Mouse (Mus musculus): Measurements from ENCODE around the gene Bphl.
A peak's percentile ranks its signal among the peaks of the same experiment; 100 is the strongest.
"Not testable (repeated sequence)": the region's sequence is repeated elsewhere in the genome, so short reads cannot be mapped to it uniquely, and the experiment has no call there.

Gene Bphl

DNA sequence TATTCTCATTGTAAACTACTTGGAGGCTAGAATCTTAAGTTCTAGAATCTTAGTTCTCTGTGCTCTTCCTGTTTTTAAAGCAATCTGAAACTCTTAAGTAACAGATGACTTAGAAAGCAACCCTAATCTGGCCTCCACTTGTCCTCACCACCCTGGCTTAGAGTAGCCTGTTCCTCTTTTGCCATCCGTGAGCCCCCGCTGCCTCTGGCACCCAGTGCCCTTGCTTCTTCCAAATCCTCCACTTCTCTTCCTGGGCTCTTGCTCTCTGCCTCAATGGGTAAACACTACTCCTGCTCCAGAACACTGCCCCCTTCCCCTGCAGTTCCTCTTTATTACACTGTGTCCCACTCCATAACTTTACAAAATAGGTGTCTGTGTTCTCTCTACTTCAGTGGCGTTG, 14.3 kb downstream of the Bphl start:
- no peak for DNase-seq (ENCODE audit: low spot score in 2 of 2)

DNA sequence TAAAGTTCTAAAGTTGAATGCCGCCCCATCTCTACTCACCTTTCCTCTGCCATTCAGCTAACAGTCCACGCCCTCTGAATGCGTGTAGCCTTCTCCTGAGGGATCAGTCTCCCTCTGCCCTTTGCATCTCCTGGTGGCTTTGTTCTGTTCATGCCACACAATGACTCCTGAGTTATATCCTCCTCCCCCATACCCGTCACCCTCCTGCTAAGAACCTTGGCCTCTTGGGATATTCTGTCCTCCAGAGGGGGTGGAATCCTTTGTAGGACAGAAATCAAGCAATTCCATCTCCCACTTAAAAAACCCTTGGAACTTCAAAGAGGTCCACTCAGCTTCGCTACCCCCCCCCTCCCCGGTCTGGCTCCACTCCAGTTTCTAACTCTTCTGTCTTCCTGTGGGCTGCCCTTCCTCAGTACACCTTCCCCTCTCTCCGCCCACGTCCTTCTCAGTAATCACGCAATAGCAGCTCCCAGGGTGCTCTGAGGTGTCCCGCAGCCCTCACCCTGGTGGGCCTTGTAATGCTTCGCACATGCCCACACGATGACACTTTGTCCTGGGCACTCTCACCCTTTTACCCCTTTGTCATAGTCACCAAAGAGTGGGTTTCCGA, 16.4 kb downstream of the Bphl start:
- DNase-seq (ENCODE audit: low spot score in 2 of 2), result no peak

DNA sequence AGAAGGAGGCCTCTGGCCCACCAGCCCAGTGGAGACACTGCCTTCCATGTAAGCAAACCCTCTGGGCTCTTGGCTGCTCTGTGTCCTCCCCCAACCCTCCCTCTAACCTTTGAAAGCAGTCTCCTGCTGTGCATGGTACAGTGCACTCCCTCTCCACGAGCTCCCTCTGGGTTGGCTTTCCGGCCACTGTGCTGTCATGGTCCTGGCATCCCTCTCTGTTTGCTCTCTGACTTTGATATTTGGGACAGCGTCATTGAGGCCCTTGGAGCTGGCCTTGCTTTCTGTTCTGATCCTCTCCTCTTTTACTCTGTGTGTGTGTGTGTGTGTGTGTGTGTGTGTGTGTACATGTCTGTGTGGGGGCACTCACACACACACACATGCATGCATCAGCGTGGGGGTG, 17.0 kb downstream of the Bphl start:
- no peak for DNase-seq (ENCODE audit: low spot score in 2 of 2)

DNA sequence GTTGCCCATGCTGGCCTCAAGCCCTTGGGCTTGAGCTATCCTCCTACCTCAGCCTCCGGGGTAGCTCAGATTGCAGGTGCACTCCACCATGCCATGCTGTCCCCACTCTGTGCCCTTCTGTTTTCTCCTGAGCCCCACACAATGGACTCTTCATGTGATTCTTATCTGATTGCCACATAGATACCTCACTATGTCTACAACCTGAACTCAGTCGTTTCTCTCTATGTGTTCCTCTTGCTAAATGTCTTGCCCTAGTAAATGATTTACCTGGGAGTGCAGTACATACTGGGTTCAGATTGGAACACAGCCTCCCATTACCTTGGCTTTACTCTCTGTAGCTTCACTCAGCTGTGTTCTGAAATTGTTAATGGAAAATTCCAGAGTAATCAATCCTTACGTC, 17.6 kb downstream of the Bphl start:
- DNase-seq (ENCODE audit: low spot score in 2 of 2), result no peak

DNA sequence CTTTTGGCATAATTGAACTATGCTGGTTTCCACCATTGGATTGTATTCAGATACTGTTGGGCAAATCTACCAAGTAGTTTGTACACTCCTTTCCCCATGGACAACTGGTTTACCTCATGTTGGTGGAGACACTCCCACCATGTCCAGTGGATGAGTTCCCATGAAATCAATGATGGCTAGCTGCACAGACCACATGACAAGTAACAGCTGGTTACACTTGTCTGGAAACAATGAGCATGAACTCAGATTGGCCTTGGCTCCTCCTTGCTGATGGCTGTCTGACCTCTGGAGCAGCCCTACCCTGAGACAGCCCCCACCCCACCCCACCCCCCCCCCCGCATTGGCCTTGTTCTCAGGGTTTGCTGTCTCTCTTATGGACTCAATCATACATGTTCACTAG, 19.9 kb downstream of the Bphl start:
- DNase-seq (ENCODE audit: low spot score in 2 of 2), result no peak

GRCm38 (mm10) chr13:34060061-34060460, 22.7 kb downstream of the Bphl start:
- no peak for DNase-seq (ENCODE audit: low spot score in 2 of 2)

- DNase-seq (ENCODE audit: low spot score in 2 of 2), result no peak
Measured at GRCm38 (mm10) chr13:34062466-34062865, 25.1 kb downstream of the Bphl start.

DNA sequence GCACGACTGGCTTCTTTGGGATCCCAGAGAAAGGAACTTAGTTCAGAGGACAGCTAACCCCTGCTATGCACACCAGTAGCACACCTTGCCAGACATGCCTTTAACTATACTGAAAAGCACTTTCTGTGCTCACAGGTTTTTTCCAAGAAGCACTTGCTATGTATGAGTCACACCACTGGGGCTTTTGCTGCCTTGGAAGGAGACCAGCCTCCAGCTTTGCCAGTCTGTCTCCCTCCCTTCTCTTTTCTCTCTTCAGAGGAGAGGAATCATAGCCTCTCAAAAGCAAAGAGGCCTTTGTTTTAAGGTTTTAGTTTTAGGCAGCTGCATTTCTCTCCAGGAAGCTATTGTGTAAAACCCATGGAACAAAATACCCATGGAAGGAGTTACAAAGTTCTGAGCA, 29.0 kb downstream of the Bphl start:
- DNase-seq (ENCODE audit: low spot score in 2 of 2), result peak in 1 of 2 experiments; percentile 40

DNA sequence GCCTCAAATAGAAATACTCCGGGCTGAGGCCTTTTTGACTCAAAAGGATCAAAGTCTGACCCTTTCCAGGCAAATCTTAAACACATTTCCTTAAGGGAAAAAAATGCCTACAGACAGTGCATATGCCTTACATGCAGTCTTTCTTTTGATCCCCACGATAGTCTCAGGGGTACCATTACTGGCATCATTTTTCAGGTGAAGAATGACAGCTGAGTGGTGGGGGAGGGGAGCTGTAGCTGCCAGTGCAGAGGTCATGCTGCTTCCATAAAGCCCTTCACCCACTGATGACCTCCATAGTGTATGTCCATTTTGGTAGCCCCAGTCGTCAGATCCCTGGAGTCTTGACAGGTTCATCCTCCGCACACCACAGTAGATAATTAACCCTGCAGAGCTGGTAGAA, 32.9 kb downstream of the Bphl start:
- DNase-seq (ENCODE audit: low spot score in 2 of 2), result no peak

GRCm38 (mm10) chr13:34071836-34072235, 34.4 kb downstream of the Bphl start:
- DNase-seq (ENCODE audit: low spot score in 2 of 2), result no peak

DNA sequence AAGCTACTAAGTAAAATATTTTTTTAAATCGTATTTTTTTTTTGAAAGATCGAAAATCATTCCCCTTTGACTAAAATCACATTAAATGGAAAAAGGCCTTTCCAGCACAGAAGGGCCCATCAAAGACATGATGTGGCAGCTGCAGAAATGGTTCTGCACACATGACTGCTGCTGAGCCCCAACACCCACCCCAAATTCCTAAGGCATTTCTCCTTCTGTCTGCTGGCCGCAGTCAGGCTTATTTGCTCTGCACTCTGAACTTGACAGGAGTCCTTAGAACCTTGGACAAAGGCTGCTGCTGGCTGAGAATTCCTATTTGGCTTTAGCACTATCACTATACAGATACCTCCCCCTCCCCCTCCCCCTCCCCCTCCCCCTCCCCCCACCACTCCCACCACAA, 35.5 kb downstream of the Bphl start:
- DNase-seq (ENCODE audit: low spot score in 2 of 2), result no peak

DNA sequence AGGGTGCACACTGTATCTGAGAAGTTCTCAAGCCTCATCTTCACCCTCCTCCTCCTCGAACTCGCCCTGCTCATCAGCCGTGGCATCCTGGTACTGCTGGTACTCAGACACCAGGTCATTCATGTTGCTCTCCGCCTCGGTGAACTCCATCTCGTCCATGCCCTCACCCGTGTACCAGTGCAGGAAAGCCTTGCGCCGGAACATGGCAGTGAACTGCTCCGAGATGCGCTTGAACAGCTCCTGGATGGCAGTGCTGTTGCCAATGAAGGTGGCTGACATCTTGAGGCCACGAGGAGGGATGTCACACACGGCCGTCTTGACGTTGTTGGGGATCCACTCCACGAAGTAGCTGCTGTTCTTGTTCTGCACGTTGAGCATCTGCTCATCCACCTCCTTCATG, 37.0 kb downstream of the Bphl start:
- DNase-seq (ENCODE audit: low spot score in 2 of 2), result not testable (repeated sequence)

DNA sequence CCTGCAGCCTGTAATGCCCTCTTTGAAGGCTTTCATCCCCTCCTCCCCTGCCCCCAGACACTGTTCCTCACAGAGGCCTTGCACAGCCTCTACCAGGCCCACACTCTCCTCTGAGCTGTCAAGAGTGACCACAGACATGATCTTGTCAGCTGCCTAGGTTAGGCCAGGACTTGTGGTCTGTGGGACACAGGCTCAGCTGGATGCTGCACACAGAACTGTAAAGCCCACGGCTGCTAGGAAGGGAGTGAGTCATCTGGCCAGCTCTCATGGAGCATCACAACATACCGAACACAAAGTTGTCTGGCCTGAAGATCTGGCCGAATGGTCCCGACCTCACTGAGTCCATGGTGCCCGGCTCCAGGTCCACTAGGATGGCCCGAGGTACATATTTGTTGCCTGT, 38.5 kb downstream of the Bphl start:
- DNase-seq (ENCODE audit: low spot score in 2 of 2), result not testable (repeated sequence)

DNA sequence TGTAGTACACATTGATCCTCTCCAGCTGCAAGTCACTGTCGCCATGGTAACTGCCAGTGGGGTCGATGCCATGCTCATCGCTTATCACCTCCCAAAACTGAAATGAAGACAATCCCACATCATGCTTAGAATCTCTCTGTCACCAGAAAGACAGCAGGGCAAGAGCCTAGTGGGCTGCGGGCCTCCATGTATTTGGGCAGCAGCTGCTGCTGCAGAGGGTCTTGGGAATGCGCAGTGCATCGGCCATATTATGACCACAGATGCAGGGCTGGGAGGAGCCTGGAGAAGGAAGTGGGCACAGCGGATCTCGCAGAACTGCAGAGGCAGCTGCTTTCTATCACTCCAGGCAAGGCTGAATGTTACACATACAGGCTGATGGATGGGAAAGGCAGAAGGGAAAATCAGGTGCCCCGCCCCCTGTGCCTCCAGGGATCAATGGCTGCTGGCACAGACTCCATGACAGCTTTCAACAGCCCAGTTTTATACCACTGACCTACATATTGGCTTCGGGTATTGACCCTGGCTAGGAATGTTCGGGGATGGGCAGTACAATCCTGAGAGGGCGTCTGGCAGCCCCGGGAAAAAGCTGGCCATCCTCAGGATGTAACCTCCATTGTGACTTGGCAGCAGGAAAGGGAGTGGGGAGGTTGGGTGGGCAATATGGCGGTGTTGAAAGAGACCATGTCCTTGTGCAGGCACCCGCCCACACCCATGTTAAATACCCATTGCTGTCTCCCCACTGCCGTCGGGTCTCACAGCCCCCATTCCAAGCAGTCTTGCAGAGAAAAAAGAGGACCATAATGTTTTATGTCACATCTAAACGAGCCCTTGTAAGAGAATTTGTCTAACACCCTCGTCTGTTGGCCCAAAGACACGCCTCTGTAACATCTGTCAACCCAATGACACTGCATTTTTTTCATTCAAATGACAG, 39.4 kb downstream of the Bphl start:
- DNase-seq (ENCODE audit: low spot score in 2 of 2), result no peak

DNA sequence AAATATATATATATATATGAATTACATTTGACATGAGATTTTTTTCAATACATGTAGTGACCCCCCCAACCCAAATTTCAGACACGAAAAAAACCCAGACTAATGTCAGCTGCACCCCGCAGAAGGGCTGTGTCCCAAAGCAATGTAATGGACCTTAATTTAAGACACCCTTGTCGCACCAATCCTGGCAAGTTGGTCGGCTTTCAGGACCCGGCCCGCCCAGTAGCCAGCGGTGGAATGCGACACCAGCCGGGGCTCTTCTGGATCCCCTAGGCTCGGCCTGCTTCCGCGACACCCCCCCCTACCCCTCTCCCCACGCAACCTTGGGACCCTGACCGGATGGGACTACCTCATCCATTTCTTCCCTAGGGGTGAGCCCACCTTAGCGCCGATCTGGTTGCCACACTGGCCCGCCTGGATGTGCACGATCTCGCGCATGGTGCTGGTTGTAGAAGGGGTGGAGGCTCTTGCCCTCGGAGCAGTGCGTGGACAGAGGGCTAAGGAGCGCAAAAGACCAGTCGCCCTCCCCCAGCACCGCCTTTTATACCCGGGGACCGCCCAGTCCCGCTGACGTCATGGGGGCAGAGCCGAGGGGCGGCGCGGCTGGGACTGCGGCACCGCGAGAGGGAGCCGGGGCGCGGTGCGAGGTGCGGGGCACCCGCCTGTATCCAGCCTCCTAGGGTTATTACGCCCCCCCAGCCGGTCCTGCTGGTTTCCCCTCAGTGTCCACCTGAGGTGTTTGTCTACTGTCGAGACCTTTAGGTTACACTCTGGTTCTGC, 40.3 kb downstream of the Bphl start, which contains the start of gene Tubb2a:
Gene Tubb2a (minus strand): TSS at position 516 of the 780 bp plus-strand sequence.
- peak; percentile 93 for DNase-seq (ENCODE audit: low spot score in 2 of 2)

GRCm38 (mm10) chr13:34078500-34079280, 41.3 kb downstream of the Bphl start:
- no peak for DNase-seq (ENCODE audit: low spot score in 2 of 2)

DNA sequence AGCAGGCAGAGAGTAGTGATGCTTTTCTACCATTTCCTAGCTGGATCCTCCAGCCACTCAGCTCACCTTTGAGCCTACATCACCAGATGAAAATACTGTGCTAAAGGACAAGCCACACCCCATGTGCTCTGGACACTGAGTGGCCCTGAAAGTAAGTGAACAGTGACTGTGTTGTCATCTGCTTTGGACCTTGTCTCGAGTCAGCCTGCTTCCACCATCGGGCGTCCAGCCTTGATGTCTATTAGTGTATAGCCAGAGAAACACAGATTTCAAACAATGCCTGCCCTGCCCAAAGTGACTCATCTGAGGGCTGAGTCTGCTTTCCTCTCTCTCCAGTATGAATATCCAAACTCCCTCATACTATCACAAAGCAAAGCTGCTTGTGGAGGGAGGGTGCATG, 42.4 kb downstream of the Bphl start:
- no peak for DNase-seq (ENCODE audit: low spot score in 2 of 2)

DNA sequence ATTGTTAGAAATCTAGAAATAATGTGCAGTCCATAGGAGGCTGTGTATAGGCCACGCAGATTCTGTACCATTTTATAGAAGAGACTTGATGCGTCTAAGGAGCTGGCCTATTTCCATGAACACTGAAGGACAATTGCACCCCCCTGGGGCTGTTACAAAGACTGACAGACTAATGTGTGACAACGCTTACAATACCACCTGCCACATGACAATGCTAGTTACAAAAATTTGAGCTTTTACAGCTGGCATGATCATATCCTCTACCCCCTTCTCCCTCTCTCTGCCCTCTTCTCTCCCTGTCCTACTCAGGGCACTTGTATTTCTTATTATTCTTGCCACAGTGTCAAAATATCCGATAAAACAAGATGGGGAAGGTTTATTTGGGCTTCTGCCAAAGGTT, 44.5 kb downstream of the Bphl start:
- no peak for DNase-seq (ENCODE audit: low spot score in 2 of 2)

GRCm38 (mm10) chr13:34084026-34084750, 46.8 kb downstream of the Bphl start:
- DNase-seq (ENCODE audit: low spot score in 2 of 2), result peak in 1 of 2 experiments; percentile 68

DNA sequence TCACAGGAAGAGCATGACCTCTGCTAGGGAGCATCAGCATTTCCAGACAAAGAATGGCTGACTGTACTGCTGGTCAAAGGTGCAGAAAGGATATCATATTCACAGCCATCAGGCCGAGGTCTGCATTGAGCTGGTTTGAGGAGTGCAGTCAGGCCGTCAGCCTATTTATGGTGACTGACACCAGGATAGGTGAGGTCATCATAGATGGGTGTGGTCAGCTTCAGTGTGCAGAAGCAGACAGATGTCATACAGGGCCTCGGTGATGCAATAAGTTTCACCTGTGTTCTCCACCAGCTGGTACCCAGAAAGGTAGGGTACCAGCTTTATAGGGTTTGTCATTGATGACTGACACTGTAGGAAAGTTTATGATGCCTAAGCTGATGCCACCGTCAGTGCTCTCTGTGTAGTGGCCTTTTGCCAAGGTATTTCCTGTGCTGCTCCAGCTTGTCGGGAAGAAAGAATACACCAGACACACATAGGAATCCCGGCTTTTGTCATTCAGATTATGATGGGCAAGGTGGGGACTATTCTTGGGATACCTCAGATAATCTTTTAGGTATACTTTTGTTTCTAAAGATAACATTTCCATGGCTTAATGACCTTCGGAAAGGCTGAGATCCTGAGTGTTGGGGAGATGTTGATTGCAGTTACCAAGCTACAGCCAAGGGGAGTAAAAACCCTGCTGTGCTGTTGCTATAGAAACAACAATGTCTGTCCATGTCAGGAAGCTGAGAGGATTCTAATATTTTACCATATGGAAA, 49.8 kb downstream of the Bphl start:
- no peak for DNase-seq (ENCODE audit: low spot score in 2 of 2)

Data from urinary bladder, adult 18-20 months (tissue).